Mouse (Mus musculus) urinary bladder, postnatal 25 days (tissue): Measurements from ENCODE around the gene Kank2.

Experiments used
- DNase-seq: peaks from one replicate; pipeline ENCODE4 v3.0.0; 2022; ENCODE audit warnings: low spot score

Kank2 gene

DNA sequence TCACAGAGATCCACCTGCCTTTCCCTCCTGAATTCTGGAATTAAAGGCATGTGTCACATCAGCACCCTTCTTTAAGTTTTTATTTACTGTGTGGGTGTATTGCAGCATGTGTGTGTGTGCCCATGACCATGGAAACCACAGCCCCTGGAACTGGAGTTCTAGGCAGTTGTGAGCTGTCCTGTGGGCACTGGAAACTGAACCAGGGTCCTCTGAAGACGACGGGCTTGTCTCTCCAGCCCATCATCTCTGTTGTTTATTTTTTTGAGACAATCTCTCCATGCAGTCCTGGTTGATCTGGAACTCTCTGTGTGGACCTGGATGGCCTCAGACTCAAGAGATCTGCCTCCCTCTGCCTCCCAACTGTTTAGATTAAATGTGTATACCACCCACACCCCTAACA, 81.5 kb downstream of the Kank2 start:
- no peak for DNase-seq
